Mouse (Mus musculus) MEL (cell line): ENCODE results near the gene Gm42791. TPM values are rescaled to one million over a fixed set of nuclear protein-coding genes. Genes with fewer than 3 reads are reported as not detected.

Experiments
- DNase-seq: peaks from one replicate; pipeline ENCODE4 v3.0.0; 2011; ENCODE audit warnings: low read depth, low spot score
- H3K27ac ChIP-seq: 2 replicates; pipeline ENCODE4 v1.5.1; 2012; ENCODE audit warnings: low read depth, mild to moderate bottlenecking, control low read depth, low read length, moderate library complexity; ENCODE audit not compliant: control insufficient read depth
- H3K27me3 ChIP-seq, 2 experiments: fragments of 150-350 bp in 1 of 2; sonication (generic) in 1 of 2; 2 replicates each; pipeline ENCODE4 v1.6.1; 2012; ENCODE audit warnings: low read length in 2 of 2, mild to moderate bottlenecking in 2 of 2, improper control_type of control experiment in 1 of 2, moderate library complexity in 1 of 2; ENCODE audit not compliant: insufficient read depth in 2 of 2, control insufficient read depth in 1 of 2
- H3K36me3 ChIP-seq, 2 experiments: 2 replicates each; pipeline ENCODE4 v1.6.1; 2012 to 2014; ENCODE audit warnings: low read length in 2 of 2, improper control_type of control experiment in 1 of 2, inconsistent platforms in 1 of 2, mild to moderate bottlenecking in 1 of 2; ENCODE audit not compliant: insufficient read depth in 2 of 2, control insufficient read depth in 1 of 2
- H3K4me1 ChIP-seq, 2 experiments: fragments of 150-350 bp in 1 of 2; sonication (generic) in 1 of 2; 2 replicates each; pipeline ENCODE4 v1.6.1; 2012; ENCODE audit warnings: low read length in 2 of 2, improper control_type of control experiment in 1 of 2, mild to moderate bottlenecking in 1 of 2; ENCODE audit not compliant: insufficient read depth in 2 of 2, control insufficient read depth in 1 of 2
- H3K4me3 ChIP-seq, 2 experiments: fragments of 150-350 bp in 1 of 2; sonication (generic) in 1 of 2; 2 replicates each; pipeline ENCODE4 v1.5.1; 2012; ENCODE audit warnings: low read depth in 2 of 2, low read length in 2 of 2, mild to moderate bottlenecking in 2 of 2, moderate library complexity in 2 of 2, control low read depth in 1 of 2, improper control_type of control experiment in 1 of 2; ENCODE audit not compliant: control insufficient read depth in 1 of 2, insufficient read depth in 1 of 2
- H3K79me2 ChIP-seq: 2 replicates; pipeline ENCODE4 v1.6.1; 2012; ENCODE audit warnings: mild to moderate bottlenecking, low read length, moderate library complexity; ENCODE audit not compliant: control insufficient read depth, poor library complexity, insufficient read depth
- H3K9ac ChIP-seq: 2 replicates; pipeline ENCODE4 v1.6.1; 2012; ENCODE audit warnings: low read depth, mild to moderate bottlenecking, control low read depth, low read length, moderate library complexity; ENCODE audit not compliant: control insufficient read depth, poor library complexity, severe bottlenecking
- H3K9me3 ChIP-seq: fragments of 150-350 bp; sonication (generic); replicated peaks from 2 replicates; pipeline ENCODE4 v1.6.1; 2012; ENCODE audit warnings: mild to moderate bottlenecking, low read length, improper control_type of control experiment, moderate library complexity; ENCODE audit not compliant: insufficient read depth
- CTCF ChIP-seq, 3 experiments: IDR thresholded peaks in 2 of 3; conservative IDR thresholded peaks in 1 of 3; 2 replicates each; pipeline ENCODE4 v1.5.1; 2011 to 2012; ENCODE audit warnings: low read length in 3 of 3, low read depth in 2 of 3, mild to moderate bottlenecking in 2 of 3, improper control_type of control experiment in 1 of 3, inconsistent platforms in 1 of 3, mixed read lengths in 1 of 3, moderate library complexity in 1 of 3; ENCODE audit not compliant: control insufficient read depth in 1 of 3, insufficient read depth in 1 of 3, poor library complexity in 1 of 3, severe bottlenecking in 1 of 3
- E2F4 ChIP-seq: IDR thresholded peaks from 2 replicates; pipeline ENCODE4 v1.6.1; 2011; ENCODE audit warnings: low read depth, low read length, improper control_type of control experiment, borderline replicate concordance
- ELF1 ChIP-seq: IDR thresholded peaks from 2 replicates; pipeline ENCODE4 v1.6.1; 2014; ENCODE audit warnings: low read depth, mild to moderate bottlenecking, inconsistent platforms, low read length, improper control_type of control experiment, moderate library complexity
- EP300 ChIP-seq, 2 experiments: IDR thresholded peaks; 2 replicates each; pipeline ENCODE4 v1.6.1; 2011; ENCODE audit warnings: improper control_type of control experiment in 2 of 2, low read length in 2 of 2, low read depth in 1 of 2, mild to moderate bottlenecking in 1 of 2
- ETS1 ChIP-seq: IDR thresholded peaks from 2 replicates; pipeline ENCODE4 v1.6.1; 2012; ENCODE audit warnings: low read depth, mild to moderate bottlenecking, inconsistent platforms, low read length, improper control_type of control experiment, moderate library complexity
- GABPA ChIP-seq: IDR thresholded peaks from 2 replicates; pipeline ENCODE4 v1.6.1; 2012; ENCODE audit warnings: low read depth, mild to moderate bottlenecking, inconsistent platforms, low read length, improper control_type of control experiment, moderate library complexity
- GATA1 ChIP-seq: IDR thresholded peaks from 2 replicates; pipeline ENCODE4 v1.6.1; 2011; ENCODE audit warnings: low read depth, low read length, improper control_type of control experiment
- HCFC1 ChIP-seq: IDR thresholded peaks from 2 replicates; pipeline ENCODE4 v1.6.1; 2012; ENCODE audit warnings: low read depth, mild to moderate bottlenecking, inconsistent platforms, low read length, improper control_type of control experiment, moderate library complexity
- JUND ChIP-seq: IDR thresholded peaks from 2 replicates; pipeline ENCODE4 v1.6.1; 2011; ENCODE audit warnings: low read depth, mild to moderate bottlenecking, improper control_type of control experiment, low read length
- MAFK ChIP-seq: IDR thresholded peaks from 2 replicates; pipeline ENCODE4 v1.6.1; 2011; ENCODE audit warnings: low read depth, mild to moderate bottlenecking, low read length, improper control_type of control experiment, borderline replicate concordance
- MAX ChIP-seq: IDR thresholded peaks from 2 replicates; pipeline ENCODE4 v1.6.1; 2011; ENCODE audit warnings: low read length, improper control_type of control experiment
- MXI1 ChIP-seq: IDR thresholded peaks from 2 replicates; pipeline ENCODE4 v1.6.1; 2011; ENCODE audit warnings: mild to moderate bottlenecking, low read depth, low read length, improper control_type of control experiment
- MYB ChIP-seq: IDR thresholded peaks from 2 replicates; pipeline ENCODE4 v1.6.1; 2011; ENCODE audit warnings: mild to moderate bottlenecking, low read depth, low read length, improper control_type of control experiment
- NELFE ChIP-seq: IDR thresholded peaks from 2 replicates; pipeline ENCODE4 v1.6.1; 2011; ENCODE audit warnings: low read depth, low read length, improper control_type of control experiment
- NRF1 ChIP-seq: IDR thresholded peaks from 2 replicates; pipeline ENCODE4 v1.6.1; 2014; ENCODE audit warnings: low read depth, mild to moderate bottlenecking, inconsistent platforms, low read length, improper control_type of control experiment, moderate library complexity; ENCODE audit not compliant: poor library complexity, insufficient read depth, severe bottlenecking
- RCOR1 ChIP-seq: IDR thresholded peaks from 2 replicates; pipeline ENCODE4 v1.6.1; 2012; ENCODE audit warnings: low read depth, mild to moderate bottlenecking, inconsistent platforms, low read length, improper control_type of control experiment
- SMC3 ChIP-seq: IDR thresholded peaks from 2 replicates; pipeline ENCODE4 v1.6.1; 2011; ENCODE audit warnings: low read depth, low read length, improper control_type of control experiment
- TAL1 ChIP-seq: IDR thresholded peaks from 2 replicates; pipeline ENCODE4 v1.6.1; 2012; ENCODE audit warnings: mild to moderate bottlenecking, inconsistent platforms, low read length, moderate library complexity, mixed read lengths
- USF1 ChIP-seq: IDR thresholded peaks from 2 replicates; pipeline ENCODE4 v1.6.1; 2014; ENCODE audit warnings: low read depth, mild to moderate bottlenecking, inconsistent platforms, low read length, improper control_type of control experiment, moderate library complexity
- ZC3H11A ChIP-seq: IDR thresholded peaks from 2 replicates; pipeline ENCODE4 v1.6.1; 2012; ENCODE audit warnings: low read depth, mild to moderate bottlenecking, inconsistent platforms, low read length, improper control_type of control experiment
- polyA plus RNA-seq, 2 experiments: library from polyadenylated mRNA; stranded (reverse) in 1 of 2; unstranded in 1 of 2; fragments of >175 nt in 1 of 2; fragments of >200 nt in 1 of 2; gene quantifications; 2 replicates each; pipeline versions ENCODE4 v1.2.1 to v1.2.4; 2012; ENCODE audit warnings: low replicate concordance in 2 of 2, low read depth in 1 of 2; ENCODE audit not compliant: insufficient read length in 2 of 2, insufficient read depth in 1 of 2, missing spikeins in 1 of 2
- total RNA-seq: library from RNA; depleted of rRNA; stranded (reverse); fragments of 300-350 nt; gene quantifications from 2 replicates; pipeline ENCODE4 v1.2.3, GENCODE M21; 2012

Gene Gm42791
- total and polyA plus RNA-seq, 3 experiments, result 1.2 to 2.1 TPM; not detected in 1

GRCm38 (mm10) chr5:148973019-148973668, 21.8 kb downstream of the Gm42791 start:
- Histone ChIP-seq H3K27ac (no peak overlapping the region), H3K9me3 (no peaks in the 10 kb centered on the region), H3K9ac (no peak overlapping the region), H3K4me1 (peaks cover 0 to under 1% of the 10 kb centered on the region in 2 experiments; a peak in 3 of 4 replicates), H3K79me2 (no peaks in the 10 kb centered on the region), H3K4me3 (no peak overlapping the region), H3K27me3 (no peaks in the 10 kb centered on the region), H3K36me3 (no peaks in the 10 kb centered on the region; a peak in 2 of 4 replicates)
- DNase-seq, result no peak
- no peak for TF ChIP-seq CTCF (IDR thresholded peaks at IDR 0.05 in 2 of 3, conservative IDR thresholded peaks at IDR 0.05 in 1 of 3; ENCODE audit: control insufficient read depth in 1 of 3, insufficient read depth in 1 of 3, low read depth in 2 of 3, low read length in 3 of 3, poor library complexity in 1 of 3, severe bottlenecking in 1 of 3)

DNA sequence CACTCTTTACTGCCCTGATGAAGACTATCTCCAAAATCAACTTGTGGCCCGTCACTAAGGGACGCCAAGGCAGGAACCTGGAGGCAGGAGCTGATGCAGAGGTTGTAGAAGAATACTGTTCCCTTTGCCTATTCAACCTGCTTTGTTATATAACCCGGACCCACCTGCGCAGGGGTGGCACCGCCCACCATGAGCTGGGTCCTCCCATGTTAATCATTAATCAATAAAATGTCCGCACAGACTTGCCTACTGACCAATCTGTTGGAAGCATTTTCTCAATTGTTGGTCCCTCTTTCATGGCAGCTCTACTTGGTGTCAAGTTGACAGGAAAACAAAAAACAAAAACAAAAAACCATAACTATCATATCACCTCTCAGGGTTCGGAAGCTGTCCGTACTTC, 22.8 kb downstream of the Gm42791 start:
- Histone ChIP-seq H3K9me3 (no peaks in the 10 kb centered on the region), H3K4me3 (no peak overlapping the region), H3K27me3 (no peaks in the 10 kb centered on the region), H3K79me2 (no peaks in the 10 kb centered on the region), H3K9ac (no peak overlapping the region), H3K36me3 (peaks cover 0 to 5% of the 10 kb centered on the region in 2 experiments; a peak in 2 of 4 replicates)
- no peak for DNase-seq
- TF ChIP-seq E2F4 (no peak), JUND (no peak), GATA1 (no peak), GABPA (no peak), MAFK (no peak), MXI1 (no peak), EP300 (IDR thresholded peaks at IDR 0.05; ENCODE audit: low read depth in 1 of 2, low read length in 2 of 2) (no peak), RCOR1 (no peak), MYB (no peak), TAL1 (no peak), HCFC1 (no peak), MAX (no peak), NELFE (no peak), SMC3 (no peak), ELF1 (no peak), NRF1 (no peak), ZC3H11A (no peak), ETS1 (no peak), USF1 (no peak)
- TF ChIP-seq, all 39 proteins: peak for 0
- peaks cover 0 to 10% of the 10 kb centered on the region in 2 experiments for H3K4me1 ChIP-seq
- no peak overlapping the region for H3K27ac ChIP-seq
